Mouse (Mus musculus) small intestine, adult 2 months (tissue): ENCODE results near the gene Npb.

Experiments
- CTCF ChIP-seq: fragments of 200-500 bp; IDR thresholded peaks from 2 replicates; pipeline ENCODE4 v1.5.1; 2012; ENCODE audit warnings: low read depth, mild to moderate bottlenecking, control low read depth, inconsistent platforms, low read length, moderate library complexity, mixed read lengths; ENCODE audit not compliant: insufficient replicate concordance, insufficient read length; ENCODE audit errors: extremely low read depth
- POLR2A ChIP-seq: fragments of 200-500 bp; IDR thresholded peaks from 2 replicates; pipeline ENCODE4 v1.6.1; 2012; ENCODE audit warnings: low read depth, mild to moderate bottlenecking, control low read depth, inconsistent platforms, low read length, moderate library complexity

DNA sequence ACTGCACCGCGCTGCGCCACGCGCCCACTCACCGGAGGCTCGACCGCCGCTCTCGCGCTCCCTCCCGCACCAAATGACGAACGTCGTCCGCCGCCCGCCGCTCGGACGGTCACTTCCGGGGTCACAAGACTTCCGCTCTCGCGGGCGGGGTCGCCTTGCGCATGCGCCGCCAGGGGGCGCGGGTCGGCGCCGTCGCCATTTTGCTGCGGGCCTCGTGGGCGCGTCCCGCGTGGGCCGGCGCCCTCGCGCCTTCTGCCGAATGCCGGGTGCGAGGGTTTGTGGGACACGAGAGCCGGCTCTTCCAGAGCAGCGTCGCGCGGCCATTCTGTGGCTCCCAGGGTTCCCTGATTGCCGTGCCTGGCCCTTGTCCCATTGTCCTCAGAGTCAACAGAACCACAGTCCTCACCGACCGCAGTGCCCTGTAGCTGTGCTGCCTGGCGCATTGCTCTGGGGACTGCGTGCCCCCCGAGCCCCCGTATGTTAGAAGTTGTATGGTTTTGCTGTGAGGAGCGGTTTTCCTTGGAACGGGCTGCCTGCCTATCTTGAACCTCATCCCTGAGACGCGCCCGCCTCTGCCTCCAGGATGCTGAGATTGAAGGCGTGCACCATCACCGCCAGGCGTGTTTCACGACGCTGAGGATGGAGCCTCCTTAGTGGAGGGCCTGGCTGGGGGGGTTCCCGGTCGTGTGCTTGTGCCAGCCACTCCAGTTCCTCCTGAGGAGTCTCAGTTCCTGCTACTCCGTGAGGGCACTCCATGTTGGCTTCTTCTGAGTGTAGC, 26.6 kb upstream of the Npb start, which contains the start of gene Arhgdia:
- TF ChIP-seq CTCF (peak; percentile 38; the same call in 1 of the 2 replicates), POLR2A (peak; percentile 94)
